Mouse (Mus musculus) stomach, postnatal 0 days (tissue): ENCODE data around the gene Gm49318.

ENCODE experiments used
- CTCF ChIP-seq: IDR thresholded peaks from 2 replicates; pipeline ENCODE4 v1.5.1; 2016; ENCODE audit warnings: antibody characterized with exemption, low read depth, mild to moderate bottlenecking, moderate library complexity
- EP300 ChIP-seq: optimal IDR thresholded peaks from 2 replicates; pipeline ENCODE3; 2016; ENCODE audit warnings: antibody characterized with exemption

DNA sequence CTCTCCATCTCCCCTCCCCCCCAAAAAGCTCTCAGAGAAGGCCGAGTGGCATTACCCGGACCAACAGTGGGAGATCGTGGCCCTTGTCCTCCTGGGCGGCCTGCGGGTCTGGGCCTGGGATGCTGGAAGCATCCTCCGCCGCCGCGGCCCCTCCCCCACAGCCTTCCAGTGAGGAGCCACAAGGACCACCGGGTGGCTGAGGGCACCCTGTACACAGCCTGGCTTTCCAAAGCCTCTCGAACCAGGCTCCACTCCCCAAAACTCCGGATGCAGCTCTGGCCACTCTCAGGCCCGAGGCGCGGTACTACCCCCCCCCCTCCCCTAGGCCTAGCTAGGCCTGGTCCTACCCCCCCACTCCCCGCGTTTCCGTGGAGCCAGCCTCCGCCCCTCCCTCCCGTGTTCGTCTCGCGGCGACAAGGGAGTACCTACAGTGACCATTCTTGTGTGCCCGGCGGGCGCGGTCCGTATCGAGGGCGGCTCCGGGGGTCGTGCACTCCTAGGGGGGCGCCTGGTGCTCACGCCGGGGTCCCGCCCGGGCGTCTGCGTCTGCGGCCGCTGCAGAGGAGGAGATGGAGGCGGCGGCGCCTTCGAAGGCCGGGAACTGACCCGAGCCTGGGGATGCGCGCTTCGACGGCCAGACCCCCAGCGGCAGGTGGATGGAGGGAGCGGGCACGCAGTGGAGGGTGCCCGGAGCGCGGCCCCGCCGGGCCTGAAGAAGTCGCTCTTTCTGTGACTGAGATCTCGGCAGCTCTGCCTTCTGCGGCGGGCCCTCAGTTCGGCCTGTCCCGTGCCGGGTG, 19.7 kb downstream of the Gm49318 start:
- no peak for TF ChIP-seq EP300
- TF ChIP-seq CTCF: no peak
